Mouse (Mus musculus) lung, embryonic 16.5 days (tissue): ENCODE measurements at regions not wholly inside any gene's neighbourhood (a gene's known extent, or its start where the extent isn't known, plus 50 kb on each side); places are given as distances from the start of the nearest gene placed in this dataset.
A peak's percentile ranks its signal among the peaks of the same experiment; 100 is the strongest.

ENCODE experiments used
- ATAC-seq: fragments of 200-750 bp; cut with Nextera tagmentation; 2 replicates; pipeline ENCODE4 v1.8.0; 2017; ENCODE audit warnings: low read depth, mild to moderate bottlenecking, moderate library complexity
- H3K27ac ChIP-seq: fragments of 300-500 bp; sonication (generic); 2 replicates; pipeline ENCODE4 v1.5.1; 2014; ENCODE audit warnings: mild to moderate bottlenecking, control low read depth, low read length
- H3K27me3 ChIP-seq: fragments of 300-500 bp; sonication (generic); 2 replicates; pipeline ENCODE4 v1.6.1; 2014; ENCODE audit warnings: low read depth, low read length, mixed read lengths; ENCODE audit not compliant: control insufficient read depth, insufficient read depth
- H3K36me3 ChIP-seq: fragments of 300-500 bp; sonication (generic); 2 replicates; pipeline ENCODE4 v1.6.1; 2014; ENCODE audit warnings: low read length; ENCODE audit not compliant: control insufficient read depth, insufficient read depth
- H3K4me1 ChIP-seq: fragments of 300-500 bp; sonication (generic); replicated peaks from 2 replicates; pipeline ENCODE4 v1.6.1; 2014; ENCODE audit warnings: low read length, mixed read lengths; ENCODE audit not compliant: control insufficient read depth, insufficient read depth
- H3K4me2 ChIP-seq: fragments of 300-500 bp; sonication (generic); 2 replicates; pipeline ENCODE4 v1.6.1; 2014; ENCODE audit warnings: low read depth, low read length, control low read depth
- H3K4me3 ChIP-seq: fragments of 300-500 bp; sonication (generic); 2 replicates; pipeline ENCODE4 v1.5.1; 2014; ENCODE audit warnings: mild to moderate bottlenecking, low read length, control low read depth
- H3K9ac ChIP-seq: fragments of 300-500 bp; sonication (generic); 2 replicates; pipeline ENCODE4 v1.6.1; 2014; ENCODE audit warnings: low read length, control low read depth
- H3K9me3 ChIP-seq: fragments of 300-500 bp; sonication (generic); 2 replicates; pipeline ENCODE4 v1.6.1; 2016; ENCODE audit warnings: low read length; ENCODE audit not compliant: control insufficient read depth
- WGBS: fragments of 180-500 bp; shearing (Covaris S2); extraction: QIAGEN DNeasy Blood & Tissue Kit; methylation state at CpG from one replicate; pipeline ENCODE4 v1.1.7; 2014; 5-methylcytosine and 5-hydroxymethylcytosine counted together

DNA sequence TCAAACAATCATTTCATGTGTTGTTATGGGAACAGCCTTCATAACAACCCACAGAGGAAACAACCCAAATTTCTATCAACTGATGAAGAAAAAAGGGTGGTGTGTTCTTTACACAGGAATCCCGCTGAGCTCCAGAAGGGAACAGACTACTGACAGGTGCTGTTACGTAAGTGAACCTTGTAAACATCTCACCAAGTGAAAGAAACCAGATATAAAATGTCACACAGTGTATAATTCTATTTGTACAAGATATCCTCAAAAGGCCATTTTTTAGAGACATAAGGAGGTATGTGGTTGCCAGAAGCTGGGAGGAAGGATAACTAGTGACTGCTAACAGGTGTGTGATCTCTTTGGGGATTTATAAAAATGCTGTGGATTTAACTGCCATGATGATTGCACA, 119.9 kb downstream of the Plod2 start:
- H3K9me3 ChIP-seq: no peaks in the 10 kb centered on the region
- no peaks in the 10 kb centered on the region for H3K27me3 ChIP-seq
- H3K4me1 ChIP-seq: no peaks in the 10 kb centered on the region
- ATAC-seq: no peak
- no peaks in the 10 kb centered on the region for H3K36me3 ChIP-seq
- no peak overlapping the region for H3K27ac ChIP-seq
- H3K4me2 ChIP-seq: no peak overlapping the region
- no peak overlapping the region for H3K9ac ChIP-seq
- no peak overlapping the region for H3K4me3 ChIP-seq
- 64% methylated on average over 2 of the region's 2 CpGs for WGBS

DNA sequence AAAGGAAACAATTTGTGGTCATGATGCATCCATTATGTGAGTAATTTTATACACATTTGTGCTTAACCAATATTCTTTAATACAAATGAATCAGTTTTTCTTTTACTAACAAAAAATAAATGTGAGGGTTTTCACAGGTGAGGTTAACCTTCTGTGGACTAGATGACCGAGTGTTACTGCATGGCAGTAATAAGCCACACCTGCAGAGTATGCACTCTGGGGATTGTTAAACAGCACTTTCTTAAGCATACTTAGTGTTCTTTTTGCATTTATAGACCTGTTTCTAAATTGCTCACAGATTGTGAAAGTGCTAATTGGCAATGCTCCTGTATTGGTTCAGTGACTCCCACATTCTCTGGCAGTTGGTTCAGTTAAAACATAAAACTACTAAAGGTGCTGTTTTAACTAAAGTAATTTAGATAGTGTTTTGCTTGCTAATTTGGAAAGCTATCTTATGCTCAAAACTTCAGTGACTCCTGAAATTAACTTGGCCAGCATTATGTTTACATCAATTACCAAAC, 125.4 kb downstream of the Plod2 start:
- Histone ChIP-seq H3K36me3 (no peaks in the 10 kb centered on the region), H3K4me3 (no peak overlapping the region), H3K27ac (no peak overlapping the region), H3K4me1 (no peaks in the 10 kb centered on the region), H3K9ac (no peak overlapping the region), H3K27me3 (no peaks in the 10 kb centered on the region), H3K4me2 (no peak overlapping the region), H3K9me3 (no peaks in the 10 kb centered on the region)
- 85% methylated on average over 1 of the region's 1 CpGs for WGBS
- no peak for ATAC-seq

- H3K36me3 ChIP-seq: no peaks in the 10 kb centered on the region
- H3K4me2 ChIP-seq: no peak overlapping the region
- no peaks in the 10 kb centered on the region for H3K9me3 ChIP-seq
- no peak overlapping the region for H3K27ac ChIP-seq
- no peak for ATAC-seq
- 52% methylated on average over 3 of the region's 3 CpGs for WGBS
- no peaks in the 10 kb centered on the region for H3K27me3 ChIP-seq
- no peak overlapping the region for H3K4me3 ChIP-seq
- H3K4me1 ChIP-seq: no peaks in the 10 kb centered on the region
- H3K9ac ChIP-seq: no peak overlapping the region
These were observed 129.9 kb downstream of the Plod2 start for GRCm38 (mm10) chr9:92671966-92672365.

- peak; percentile 83 for ATAC-seq
- WGBS: 27% methylated on average over 6 of the region's 6 CpGs
These were observed 152.5 kb downstream of the Plod2 start for GRCm38 (mm10) chr9:92694361-92695016.

DNA sequence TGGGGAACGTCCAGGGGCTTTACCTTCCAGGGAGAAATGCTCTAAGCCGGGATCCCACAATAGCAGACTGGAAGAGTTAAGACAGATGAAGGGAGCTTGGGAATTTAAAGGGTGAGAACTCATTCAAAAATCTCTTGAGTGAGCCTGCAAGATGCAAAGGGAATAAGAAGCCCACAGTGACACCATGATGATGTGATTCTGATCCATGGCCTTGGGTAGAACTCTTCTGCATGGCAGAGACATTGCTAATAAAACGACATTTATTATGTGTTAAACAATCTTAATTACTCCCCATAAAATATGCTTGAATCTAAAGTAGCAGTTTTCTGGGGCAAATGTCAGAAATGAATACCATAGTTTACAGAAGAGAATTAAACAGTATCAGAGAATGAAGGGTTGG, 155.9 kb downstream of the Plod2 start:
- ATAC-seq: peak; percentile 56; the same call in 1 of the 2 replicates
- Histone ChIP-seq H3K9me3 (no peaks in the 10 kb centered on the region), H3K4me1 (no peaks in the 10 kb centered on the region; the same call in 1 of the 2 replicates), H3K9ac (no peak overlapping the region), H3K4me3 (no peak overlapping the region), H3K36me3 (no peaks in the 10 kb centered on the region), H3K27ac (no peak overlapping the region), H3K27me3 (no peaks in the 10 kb centered on the region), H3K4me2 (no peak overlapping the region)
- 47% methylated on average over 3 of the region's 3 CpGs for WGBS

More at GRCm38 (mm10) chr9:92694361-92695016, 152.5 kb downstream of the Plod2 start:
- Histone ChIP-seq H3K36me3 (no peaks in the 10 kb centered on the region), H3K4me2 (peak overlapping the region; percentile 32), H3K4me1 (no peaks in the 10 kb centered on the region; the same call in 1 of the 2 replicates), H3K9ac (no peak overlapping the region), H3K27me3 (no peaks in the 10 kb centered on the region), H3K27ac (no peak overlapping the region), H3K4me3 (no peak overlapping the region), H3K9me3 (no peaks in the 10 kb centered on the region)

DNA sequence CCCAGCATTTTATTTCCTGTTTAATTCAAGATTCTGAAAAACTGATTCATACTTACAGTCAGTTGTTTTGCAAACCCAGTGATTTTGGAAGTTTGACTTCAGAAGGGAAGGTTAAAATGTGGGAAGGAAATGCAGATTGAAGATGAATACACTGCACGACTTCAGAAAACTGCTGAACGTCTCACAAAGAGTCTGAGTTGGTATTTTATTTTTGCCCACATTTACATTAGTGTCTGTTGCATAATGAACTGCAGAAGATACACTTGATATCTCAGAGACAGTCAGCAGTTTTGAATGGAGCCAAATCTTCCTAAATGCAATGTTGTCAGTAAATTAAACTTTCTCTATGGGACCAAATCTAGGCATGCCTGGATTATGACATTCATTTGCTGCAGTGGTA, 162.7 kb downstream of the Plod2 start:
- ATAC-seq: no peak
- no peak overlapping the region for H3K27ac ChIP-seq
- H3K4me2 ChIP-seq: no peak overlapping the region
- no peaks in the 10 kb centered on the region for H3K4me1 ChIP-seq
- H3K36me3 ChIP-seq: no peaks in the 10 kb centered on the region
- 73% methylated on average over 2 of the region's 2 CpGs for WGBS
- no peak overlapping the region for H3K9ac ChIP-seq
- no peaks in the 10 kb centered on the region for H3K9me3 ChIP-seq
- H3K4me3 ChIP-seq: no peak overlapping the region
- no peaks in the 10 kb centered on the region for H3K27me3 ChIP-seq

DNA sequence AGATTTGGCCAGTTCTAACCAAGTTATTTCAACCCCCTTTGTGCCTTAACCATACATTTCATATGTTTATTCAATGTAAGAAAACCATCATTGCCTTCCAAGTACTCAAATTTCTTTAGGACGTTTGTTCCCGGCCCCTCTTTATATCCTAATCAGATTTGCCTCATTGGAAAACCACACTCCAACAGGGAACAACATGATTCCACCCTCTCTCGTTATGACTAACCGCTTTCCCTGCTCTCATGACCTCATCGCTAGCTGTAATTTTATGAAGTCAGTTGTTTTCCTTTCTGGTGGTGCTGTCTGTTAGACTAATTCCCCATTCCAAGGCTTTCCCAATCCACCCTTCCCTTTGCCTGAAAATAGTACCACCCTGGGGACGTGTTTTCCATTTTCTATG, 165.0 kb downstream of the Plod2 start:
- Histone ChIP-seq H3K4me3 (no peak overlapping the region), H3K9ac (no peak overlapping the region), H3K36me3 (no peaks in the 10 kb centered on the region), H3K9me3 (no peaks in the 10 kb centered on the region), H3K4me1 (no peaks in the 10 kb centered on the region), H3K4me2 (no peak overlapping the region), H3K27ac (no peak overlapping the region), H3K27me3 (no peaks in the 10 kb centered on the region)
- 69% methylated on average over 6 of the region's 6 CpGs for WGBS
- ATAC-seq: no peak

GRCm38 (mm10) chr9:92717176-92717575, 175.2 kb downstream of the Plod2 start:
- Histone ChIP-seq H3K4me1 (peaks cover 11% of the 10 kb centered on the region), H3K9ac (no peak overlapping the region), H3K36me3 (no peaks in the 10 kb centered on the region), H3K4me2 (no peak overlapping the region), H3K27me3 (no peaks in the 10 kb centered on the region), H3K9me3 (no peaks in the 10 kb centered on the region), H3K27ac (no peak overlapping the region), H3K4me3 (no peak overlapping the region)
- WGBS: 69% methylated on average over 6 of the region's 6 CpGs
- ATAC-seq: no peak

DNA sequence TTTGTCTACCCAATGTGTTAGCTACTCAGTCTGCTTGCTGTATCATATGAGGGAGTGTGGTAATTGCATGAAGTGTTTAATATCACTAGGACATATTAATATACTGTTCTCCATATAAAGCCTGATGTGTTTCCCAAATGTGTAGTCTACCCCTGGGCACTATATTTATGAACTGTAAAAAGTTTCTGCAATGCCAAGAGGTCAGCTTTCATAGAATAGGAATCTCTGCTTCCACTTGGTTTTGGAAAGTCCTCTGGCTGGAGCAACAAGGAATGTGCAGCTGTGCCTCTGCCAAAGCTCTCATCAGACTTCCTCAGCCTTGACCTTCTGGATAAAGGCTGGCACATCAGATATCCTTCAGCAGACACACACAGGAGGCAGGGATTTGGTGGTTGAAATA, 176.3 kb downstream of the Plod2 start:
- H3K9me3 ChIP-seq: no peaks in the 10 kb centered on the region
- H3K4me1 ChIP-seq: peaks cover 11% of the 10 kb centered on the region
- H3K36me3 ChIP-seq: no peaks in the 10 kb centered on the region
- ATAC-seq: peak; percentile 72
- H3K27ac ChIP-seq: peak overlapping the region; percentile 25; the same call in 1 of the 2 replicates
- no peak overlapping the region for H3K4me2 ChIP-seq
- H3K27me3 ChIP-seq: no peaks in the 10 kb centered on the region
- no peak overlapping the region for H3K9ac ChIP-seq
- no peak overlapping the region for H3K4me3 ChIP-seq
